Mouse (Mus musculus) liver, embryonic 13.5 days (tissue): ENCODE data around the gene Vsig8. TPM values are rescaled to one million over a fixed set of nuclear protein-coding genes. Genes with fewer than 3 reads are reported as not detected.
A peak's percentile ranks its signal among the peaks of the same experiment; 100 is the strongest.

Experiments used
- ATAC-seq: fragments of 200-750 bp; cut with Nextera tagmentation; 2 replicates; pipeline ENCODE4 v1.8.0; 2017; ENCODE audit warnings: low read depth, mild to moderate bottlenecking, moderate number of reproducible peaks, moderate library complexity
- DNase-seq: peaks from one replicate; pipeline ENCODE4 v3.0.0; 2022
- H3K27ac ChIP-seq: fragments of 300-500 bp; sonication (generic); 2 replicates; pipeline ENCODE4 v1.5.1; 2015; ENCODE audit warnings: moderate library complexity, mild to moderate bottlenecking, inconsistent platforms
- H3K27me3 ChIP-seq: fragments of 300-500 bp; sonication (generic); 2 replicates; pipeline ENCODE4 v1.6.1; 2015; ENCODE audit warnings: mild to moderate bottlenecking, inconsistent platforms
- H3K36me3 ChIP-seq: fragments of 300-500 bp; sonication (generic); 2 replicates; pipeline ENCODE4 v1.6.1; 2015; ENCODE audit warnings: mild to moderate bottlenecking, inconsistent platforms
- H3K4me1 ChIP-seq: fragments of 300-500 bp; sonication (generic); replicated peaks from 2 replicates; pipeline ENCODE4 v1.6.1; 2015; ENCODE audit warnings: inconsistent platforms
- H3K4me2 ChIP-seq: fragments of 300-500 bp; sonication (generic); 2 replicates; pipeline ENCODE4 v1.6.1; 2015; ENCODE audit warnings: inconsistent platforms, mild to moderate bottlenecking, moderate library complexity
- H3K4me3 ChIP-seq: fragments of 300-500 bp; sonication (generic); replicated peaks from 2 replicates; pipeline ENCODE4 v1.5.1; 2015; ENCODE audit warnings: mild to moderate bottlenecking, inconsistent platforms
- H3K9ac ChIP-seq: fragments of 300-500 bp; sonication (generic); 2 replicates; pipeline ENCODE4 v1.6.1; 2015; ENCODE audit warnings: mild to moderate bottlenecking, inconsistent platforms
- H3K9me3 ChIP-seq: fragments of 300-500 bp; sonication (generic); replicated peaks from 2 replicates; pipeline ENCODE4 v1.6.1; 2016; ENCODE audit warnings: inconsistent platforms
- WGBS: fragments of 180-500 bp; shearing (Covaris S2); methylation state at CpG from one replicate; pipeline ENCODE4 v1.1.7; 2015; ENCODE audit not compliant: insufficient replicate concordance; 5-methylcytosine and 5-hydroxymethylcytosine counted together
- polyA plus RNA-seq: library from polyadenylated mRNA; unstranded; fragments of >200 nt; fragmentation: Nextera tagmentation; extraction: Ambion mirVana; gene quantifications from 2 replicates; pipeline ENCODE4 v1.2.1, GENCODE M21; 2015

Vsig8 gene
- not detected in 2 replicates for polyA plus RNA-seq

GRCm38 (mm10) chr1:172555638-172556037 is at the start of gene Vsig8:
Gene Vsig8, plus strand, starts transcription at chr1:172555938.
- Histone ChIP-seq H3K36me3 (no peaks in the 10 kb centered on the region), H3K27ac (no peak within 1 kb of the TSS), H3K4me2 (no peak within 1 kb of the TSS), H3K27me3 (peaks cover 22% of the 10 kb centered on the region), H3K4me1 (no peaks in the 10 kb centered on the region), H3K4me3 (no peak within 1 kb of the TSS), H3K9me3 (no peaks in the 10 kb centered on the region), H3K9ac (no peak within 1 kb of the TSS)
- ATAC-seq: no peak
- no peak for DNase-seq
- WGBS: 62% methylated on average over 11 of the region's 11 CpGs

DNA sequence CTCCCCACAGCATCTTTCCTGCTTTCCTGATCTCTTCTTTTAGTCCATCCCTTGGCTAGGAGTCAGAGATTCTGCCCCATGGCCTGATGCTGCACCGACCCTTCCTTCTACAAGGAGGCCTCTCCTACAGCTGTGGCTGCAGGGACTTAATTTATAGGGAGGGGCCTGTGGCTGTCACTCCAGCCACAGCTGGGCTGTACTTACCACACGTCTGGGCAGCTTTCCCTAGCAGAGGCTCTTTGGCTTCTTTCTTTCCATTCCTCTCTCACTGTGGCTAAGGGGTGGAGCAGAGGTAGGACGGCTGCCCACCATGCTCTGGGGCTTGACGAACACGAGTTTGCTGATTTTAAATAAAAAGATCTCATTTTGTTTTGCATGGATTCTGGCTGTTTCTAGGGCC is 48.7 kb upstream of the Vsig8 start:
- no peak overlapping the region for H3K4me2 ChIP-seq
- H3K36me3 ChIP-seq: peaks cover 47% of the 10 kb centered on the region
- H3K27me3 ChIP-seq: no peaks in the 10 kb centered on the region; the same call in 1 of the 2 replicates
- peaks cover 76% of the 10 kb centered on the region for H3K4me1 ChIP-seq
- H3K4me3 ChIP-seq: no peak overlapping the region
- no peaks in the 10 kb centered on the region for H3K9me3 ChIP-seq
- no peak for ATAC-seq
- no peak overlapping the region for H3K9ac ChIP-seq
- DNase-seq: no peak
- WGBS: 50% methylated on average over 5 of the region's 5 CpGs
- H3K27ac ChIP-seq: no peak overlapping the region

- ATAC-seq (no peak), DNase-seq (no peak)
- H3K4me2 ChIP-seq: no peak overlapping the region
- H3K9me3 ChIP-seq: no peaks in the 10 kb centered on the region
- H3K4me3 ChIP-seq: no peak overlapping the region
- H3K4me1 ChIP-seq: peaks cover 76% of the 10 kb centered on the region
- 71% methylated on average over 3 of the region's 3 CpGs for WGBS
- H3K36me3 ChIP-seq: peaks cover 47% of the 10 kb centered on the region
- no peaks in the 10 kb centered on the region for H3K27me3 ChIP-seq
- H3K27ac ChIP-seq: no peak overlapping the region
- H3K9ac ChIP-seq: no peak overlapping the region
Observed at GRCm38 (mm10) chr1:172507701-172508100, 48.0 kb upstream of the Vsig8 start.

DNA sequence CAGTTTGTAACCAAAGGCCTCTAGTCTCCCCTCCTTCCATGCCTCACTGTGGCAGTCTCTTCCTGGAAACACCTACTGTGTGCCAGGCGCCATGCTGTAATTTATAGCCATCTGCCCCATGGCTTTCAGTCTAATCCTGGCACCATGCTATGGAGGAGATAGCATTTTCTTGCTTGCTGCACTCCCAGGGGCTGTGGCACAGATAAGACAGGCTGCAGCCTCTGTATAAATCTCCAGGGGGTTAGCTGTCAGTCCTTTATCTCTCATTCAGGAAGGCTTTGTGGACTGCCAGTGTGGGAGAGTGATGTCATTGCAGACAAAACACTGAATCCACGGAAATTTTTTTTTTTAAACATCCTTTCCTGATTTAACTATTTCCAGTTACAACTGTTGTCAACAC is 47.6 kb upstream of the Vsig8 start:
- Histone ChIP-seq H3K36me3 (peaks cover 47% of the 10 kb centered on the region), H3K4me3 (no peak overlapping the region), H3K4me2 (no peak overlapping the region), H3K9ac (no peak overlapping the region), H3K27ac (no peak overlapping the region), H3K27me3 (no peaks in the 10 kb centered on the region), H3K4me1 (peaks cover 76% of the 10 kb centered on the region), H3K9me3 (no peaks in the 10 kb centered on the region)
- DNase-seq (no peak), ATAC-seq (peak; percentile 47)
- 10% methylated on average over 2 of the region's 2 CpGs for WGBS

DNA sequence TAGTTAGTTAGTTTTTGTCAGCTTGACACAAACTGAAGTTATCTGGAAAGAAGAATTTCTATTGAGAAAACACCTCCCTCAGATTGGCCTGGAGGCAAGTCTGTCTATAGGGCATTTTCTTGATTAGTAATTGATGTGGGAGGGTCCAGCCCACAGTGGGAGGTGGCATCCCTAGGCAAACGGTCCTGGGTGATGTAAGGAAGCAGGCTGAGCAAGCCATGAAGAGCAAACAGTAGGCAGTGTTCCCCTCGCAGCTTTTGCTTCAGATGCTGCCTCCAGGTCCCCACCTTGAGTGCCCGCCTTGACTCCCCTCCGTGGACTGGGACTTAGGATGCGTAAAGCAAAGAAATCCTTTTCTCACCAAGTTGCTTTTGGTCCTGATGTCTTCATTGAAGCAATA is 46.5 kb upstream of the Vsig8 start:
- no peaks in the 10 kb centered on the region for H3K9me3 ChIP-seq
- H3K4me1 ChIP-seq: peaks cover 78% of the 10 kb centered on the region
- H3K27me3 ChIP-seq: no peaks in the 10 kb centered on the region
- H3K4me2 ChIP-seq: no peak overlapping the region
- ATAC-seq (no peak), DNase-seq (no peak)
- H3K9ac ChIP-seq: no peak overlapping the region
- 69% methylated on average over 5 of the region's 5 CpGs for WGBS
- H3K27ac ChIP-seq: no peak overlapping the region
- no peak overlapping the region for H3K4me3 ChIP-seq
- H3K36me3 ChIP-seq: peaks cover 45% of the 10 kb centered on the region

- H3K27ac ChIP-seq: no peak overlapping the region; the same call in 1 of the 2 replicates
Observed at GRCm38 (mm10) chr1:172509983-172510382, 45.8 kb upstream of the Vsig8 start.

DNA sequence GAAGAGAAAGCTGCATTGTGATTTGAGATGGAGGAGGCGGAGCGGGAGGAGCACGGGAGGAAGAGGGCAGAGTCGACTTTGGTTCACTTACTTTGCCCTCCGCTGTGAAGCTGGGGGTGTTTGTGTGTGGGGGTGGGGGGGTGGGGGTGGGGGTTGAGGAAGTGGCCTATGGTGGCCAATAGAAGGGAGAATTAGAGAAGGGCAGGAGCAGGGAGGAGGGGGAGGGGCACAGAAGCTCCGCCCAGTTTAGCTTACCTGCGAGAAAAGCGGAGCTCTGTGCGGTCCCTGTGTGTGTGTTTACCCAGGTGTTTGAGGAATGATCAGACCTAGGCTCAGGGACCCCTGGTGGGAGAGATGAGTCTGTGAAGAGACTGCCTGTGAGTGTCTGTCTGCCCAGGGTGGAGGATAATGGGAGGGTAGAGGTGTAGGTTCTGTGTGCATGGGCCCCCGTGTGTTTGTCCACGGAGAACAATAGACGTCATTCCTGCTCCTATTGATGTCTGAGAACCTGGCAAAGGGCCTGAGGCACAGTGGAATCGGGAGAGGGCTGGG is 45.2 kb upstream of the Vsig8 start:
- ATAC-seq (peak; percentile 15; the same call in 1 of the 2 replicates), DNase-seq (no peak)
- no peaks in the 10 kb centered on the region for H3K27me3 ChIP-seq
- H3K4me1 ChIP-seq: peaks cover 83% of the 10 kb centered on the region
- H3K4me3 ChIP-seq: no peak overlapping the region
- H3K9me3 ChIP-seq: no peaks in the 10 kb centered on the region
- 36% methylated on average over 13 of the region's 13 CpGs for WGBS
- no peak overlapping the region for H3K9ac ChIP-seq
- no peak overlapping the region; the same call in 1 of the 2 replicates for H3K27ac ChIP-seq
- peak overlapping the region; percentile 32; the same call in 1 of the 2 replicates for H3K4me2 ChIP-seq
- peaks cover 32% of the 10 kb centered on the region for H3K36me3 ChIP-seq

More at GRCm38 (mm10) chr1:172509983-172510382, 45.8 kb upstream of the Vsig8 start:
- H3K4me1 ChIP-seq: peaks cover 78% of the 10 kb centered on the region
- peak overlapping the region; percentile 32; the same call in 1 of the 2 replicates for H3K4me2 ChIP-seq
- peak; percentile 4; the same call in 1 of the 2 replicates for ATAC-seq
- DNase-seq: no peak
- H3K36me3 ChIP-seq: peaks cover 37% of the 10 kb centered on the region
- 39% methylated on average over 8 of the region's 8 CpGs for WGBS
- no peak overlapping the region for H3K9ac ChIP-seq
- H3K27me3 ChIP-seq: no peaks in the 10 kb centered on the region
- no peaks in the 10 kb centered on the region for H3K9me3 ChIP-seq
- H3K4me3 ChIP-seq: no peak overlapping the region

DNA sequence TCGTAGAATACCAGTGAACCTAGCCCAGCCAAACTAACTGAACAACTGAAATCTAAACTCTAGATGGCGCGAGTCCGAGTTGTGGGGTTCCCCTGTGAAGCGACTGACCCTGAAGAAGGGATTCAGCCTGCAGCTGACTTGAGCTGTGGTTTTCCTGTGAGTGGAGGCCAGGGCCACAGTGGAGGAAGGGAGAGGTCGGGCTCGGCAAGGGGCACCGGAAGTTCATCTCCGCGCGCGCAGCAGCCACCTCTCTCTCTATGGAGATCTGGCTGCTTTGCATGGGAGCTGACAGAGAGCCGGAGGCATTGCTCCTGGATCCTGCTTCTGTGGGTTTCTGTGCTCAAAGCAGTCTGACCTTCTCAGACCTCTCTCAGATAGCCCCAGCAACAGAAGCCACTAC is 42.8 kb upstream of the Vsig8 start:
- Histone ChIP-seq H3K9me3 (no peaks in the 10 kb centered on the region), H3K9ac (no peak overlapping the region), H3K4me3 (peak overlapping the region; percentile 21), H3K4me1 (peaks cover 70% of the 10 kb centered on the region), H3K36me3 (peaks cover 8% of the 10 kb centered on the region; the same call in 1 of the 2 replicates), H3K4me2 (peak overlapping the region; percentile 51), H3K27me3 (no peaks in the 10 kb centered on the region), H3K27ac (peak overlapping the region; percentile 69)
- peak; percentile 42 for ATAC-seq
- no peak for DNase-seq
- 3% methylated on average over 13 of the region's 13 CpGs for WGBS

GRCm38 (mm10) chr1:172513525-172514212 is 42.1 kb upstream of the Vsig8 start:
- Histone ChIP-seq H3K36me3 (0 out of 2 replicates have a peak, but pooled peaks cover 3% of the 10 kb centered on the region), H3K27me3 (no peaks in the 10 kb centered on the region), H3K4me1 (peaks cover 63% of the 10 kb centered on the region), H3K9ac (no peak overlapping the region), H3K4me3 (peak overlapping the region; percentile 21), H3K27ac (peak overlapping the region; percentile 69), H3K4me2 (peak overlapping the region; percentile 51), H3K9me3 (no peaks in the 10 kb centered on the region)
- peak; percentile 34 for DNase-seq
- WGBS: 9% methylated on average over 17 of the region's 17 CpGs
- peak; percentile 66 for ATAC-seq

- Histone ChIP-seq H3K36me3 (no peaks in the 10 kb centered on the region), H3K27ac (peak overlapping the region; percentile 69), H3K4me3 (0 out of 2 replicates have a peak overlapping the region, but pooled peaks have one; percentile 21), H3K9ac (no peak overlapping the region), H3K4me2 (peak overlapping the region; percentile 51), H3K4me1 (peaks cover 58% of the 10 kb centered on the region), H3K27me3 (no peaks in the 10 kb centered on the region), H3K9me3 (no peaks in the 10 kb centered on the region)
- WGBS: 20% methylated on average over 4 of the region's 4 CpGs
- DNase-seq: no peak
- ATAC-seq: no peak
Observed at GRCm38 (mm10) chr1:172514213-172514529, 41.6 kb upstream of the Vsig8 start.

- H3K36me3 ChIP-seq: no peaks in the 10 kb centered on the region
- ATAC-seq (no peak), DNase-seq (no peak)
- H3K9me3 ChIP-seq: no peaks in the 10 kb centered on the region
- WGBS: 35% methylated on average over 7 of the region's 7 CpGs
- H3K9ac ChIP-seq: no peak overlapping the region
- peaks cover 52% of the 10 kb centered on the region for H3K4me1 ChIP-seq
- no peak overlapping the region for H3K4me3 ChIP-seq
- H3K4me2 ChIP-seq: no peak overlapping the region; the same call in 1 of the 2 replicates
- H3K27me3 ChIP-seq: no peaks in the 10 kb centered on the region
- H3K27ac ChIP-seq: peak overlapping the region; percentile 69
Observed at GRCm38 (mm10) chr1:172514551-172515268, 41.0 kb upstream of the Vsig8 start.
